Mouse (Mus musculus): ENCODE data around the gene Galnt14. TPM values are rescaled to one million over a fixed set of nuclear protein-coding genes. Genes with fewer than 3 reads are reported as not detected.

The Galnt14 gene
- polyA plus RNA-seq, 1 experiment from 2014 or later = 0.94 TPM

DNA sequence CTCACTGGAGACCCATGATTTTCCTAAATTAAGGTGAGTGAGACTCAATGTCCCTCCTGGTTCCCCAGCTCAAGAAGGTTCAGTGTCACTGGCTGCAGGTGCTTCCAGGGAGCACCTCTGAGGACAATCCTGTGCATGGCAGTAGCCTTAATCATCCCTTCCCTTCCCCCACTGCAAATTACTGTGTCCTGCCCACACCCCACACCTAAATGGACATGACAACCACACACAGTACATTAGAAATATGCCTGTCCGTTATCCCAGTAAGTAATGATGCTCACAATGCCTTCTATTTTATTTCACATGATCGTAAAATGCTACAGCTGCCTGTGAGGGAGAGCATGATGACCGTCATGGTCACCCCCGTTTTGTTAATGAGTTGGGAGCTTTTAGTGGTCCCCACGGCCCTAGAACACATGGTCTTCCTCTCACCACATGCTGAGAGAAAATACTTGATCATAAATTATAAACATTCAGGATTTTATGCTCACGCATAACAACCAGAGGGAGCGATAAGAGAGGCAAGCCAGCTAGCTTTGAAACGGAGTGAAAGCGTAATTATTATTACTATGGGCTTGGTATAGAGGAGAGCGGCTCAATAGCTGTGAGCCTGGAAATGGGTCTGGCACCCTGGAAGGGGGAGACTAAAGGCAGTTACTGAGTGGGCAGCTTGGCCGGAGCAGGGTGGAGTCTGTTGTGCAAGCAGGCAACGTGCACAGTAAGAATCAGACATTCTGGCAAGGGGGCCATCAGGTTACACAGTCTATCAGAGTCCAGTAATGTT, 161.3 kb downstream of the Galnt14 start:
- Histone ChIP-seq H3K4me1 (peaks cover 14% of the 10 kb centered on the region), H3K9me3 (replicated peaks) (no peaks in the 10 kb centered on the region), H3K36me3 (no peaks in the 10 kb centered on the region), H3K27ac (no peak overlapping the region), H3K27me3 (ENCODE audit: low read depth, poor library complexity, severe bottlenecking) (no peaks in the 10 kb centered on the region), H3K4me3 (no peak overlapping the region)
- DNase-seq (ENCODE audit: low spot score) = no peak
- WGBS = 68% methylated on average over 12 of the region's 12 CpGs

DNA sequence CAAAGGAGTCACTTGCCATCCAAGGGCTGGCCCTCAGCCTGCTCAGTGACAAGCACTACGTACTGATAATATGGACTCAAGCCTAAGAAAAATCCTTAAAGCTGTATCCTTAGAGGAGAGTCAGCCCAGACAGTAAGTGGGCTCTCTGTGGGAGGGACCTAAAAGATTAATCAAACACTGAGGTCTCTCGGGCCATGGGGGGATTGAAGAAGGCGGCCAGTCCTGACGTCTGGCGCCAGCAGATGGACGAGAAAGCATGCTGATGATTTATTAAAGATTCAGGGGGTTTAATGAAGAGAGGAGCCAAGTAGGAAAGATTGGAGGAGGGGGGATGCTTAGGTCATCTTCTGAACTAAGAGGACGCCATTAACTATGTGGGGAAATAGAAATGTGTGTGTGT, 162.1 kb downstream of the Galnt14 start:
- Histone ChIP-seq H3K27ac (no peak overlapping the region), H3K27me3 (ENCODE audit: low read depth, poor library complexity, severe bottlenecking) (no peaks in the 10 kb centered on the region), H3K4me3 (no peak overlapping the region), H3K9me3 (replicated peaks) (no peaks in the 10 kb centered on the region), H3K4me1 (peaks cover 14% of the 10 kb centered on the region), H3K36me3 (no peaks in the 10 kb centered on the region)
- 60% methylated on average over 7 of the region's 7 CpGs for WGBS
- DNase-seq (ENCODE audit: low spot score) = no peak

- no peak for DNase-seq (ENCODE audit: low spot score)
- 59% methylated on average over 2 of the region's 2 CpGs for WGBS
- Histone ChIP-seq H3K27ac (no peak overlapping the region), H3K9me3 (replicated peaks) (no peaks in the 10 kb centered on the region), H3K4me3 (no peak overlapping the region), H3K4me1 (peaks cover 14% of the 10 kb centered on the region), H3K36me3 (no peaks in the 10 kb centered on the region), H3K27me3 (ENCODE audit: low read depth, poor library complexity, severe bottlenecking) (no peaks in the 10 kb centered on the region)
Measured at GRCm38 (mm10) chr17:73547483-73547882, 162.8 kb downstream of the Galnt14 start.

DNA sequence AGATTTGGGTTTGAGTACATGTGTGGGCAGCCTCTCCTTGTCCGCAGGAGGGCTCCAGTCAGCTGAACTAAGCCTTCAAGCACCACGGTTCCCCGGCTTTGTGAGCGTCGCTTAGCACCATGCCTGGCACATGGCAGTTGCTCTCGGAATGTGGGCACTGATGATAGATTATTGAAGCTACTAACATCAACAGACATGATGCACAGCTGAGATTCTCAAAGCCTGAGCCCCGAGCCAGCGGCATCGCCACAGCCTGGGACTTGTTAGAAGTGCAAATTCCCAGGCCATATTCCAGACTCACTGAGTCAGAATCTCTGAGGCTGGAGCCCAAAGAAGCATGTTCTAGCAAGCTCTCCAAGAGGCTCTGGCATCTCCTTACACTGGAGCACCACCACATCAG, 168.3 kb downstream of the Galnt14 start:
- Histone ChIP-seq H3K27ac (no peak overlapping the region), H3K4me3 (no peak overlapping the region), H3K36me3 (no peaks in the 10 kb centered on the region), H3K9me3 (replicated peaks) (no peaks in the 10 kb centered on the region), H3K4me1 (peaks cover 19% of the 10 kb centered on the region), H3K27me3 (ENCODE audit: low read depth, poor library complexity, severe bottlenecking) (0 out of 2 replicates have a peak, but pooled peaks cover 3% of the 10 kb centered on the region)
- WGBS = 86% methylated on average over 9 of the region's 9 CpGs
- no peak for DNase-seq (ENCODE audit: low spot score)

DNA sequence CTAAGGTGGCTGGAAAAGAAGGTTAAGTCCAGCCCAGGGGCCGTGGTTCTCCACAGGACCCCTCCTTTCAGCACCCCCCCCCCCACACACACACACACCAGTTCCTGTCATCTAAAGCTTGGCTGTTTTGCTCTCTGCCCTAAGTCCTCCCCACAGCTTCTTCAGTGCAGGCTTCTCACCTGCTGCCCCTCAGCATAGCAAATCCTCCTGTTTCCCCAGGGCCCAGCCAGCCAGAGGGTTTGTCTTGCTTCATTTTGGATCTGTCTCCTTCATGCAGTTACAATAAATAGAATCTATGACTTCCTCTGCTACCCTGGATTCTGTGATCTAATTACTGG, 169.1 kb downstream of the Galnt14 start:
- no peak overlapping the region for H3K4me3 ChIP-seq
- peaks cover 19% of the 10 kb centered on the region for H3K4me1 ChIP-seq
- no peaks in the 10 kb centered on the region for H3K9me3 ChIP-seq (replicated peaks)
- DNase-seq (ENCODE audit: low spot score) = no peak
- 0 out of 2 replicates have a peak, but pooled peaks cover 3% of the 10 kb centered on the region for H3K27me3 ChIP-seq (ENCODE audit: low read depth, poor library complexity, severe bottlenecking)
- no peaks in the 10 kb centered on the region for H3K36me3 ChIP-seq
- WGBS = 0% methylated on average over 1 of the region's 1 CpGs
- H3K27ac ChIP-seq = no peak overlapping the region

DNA sequence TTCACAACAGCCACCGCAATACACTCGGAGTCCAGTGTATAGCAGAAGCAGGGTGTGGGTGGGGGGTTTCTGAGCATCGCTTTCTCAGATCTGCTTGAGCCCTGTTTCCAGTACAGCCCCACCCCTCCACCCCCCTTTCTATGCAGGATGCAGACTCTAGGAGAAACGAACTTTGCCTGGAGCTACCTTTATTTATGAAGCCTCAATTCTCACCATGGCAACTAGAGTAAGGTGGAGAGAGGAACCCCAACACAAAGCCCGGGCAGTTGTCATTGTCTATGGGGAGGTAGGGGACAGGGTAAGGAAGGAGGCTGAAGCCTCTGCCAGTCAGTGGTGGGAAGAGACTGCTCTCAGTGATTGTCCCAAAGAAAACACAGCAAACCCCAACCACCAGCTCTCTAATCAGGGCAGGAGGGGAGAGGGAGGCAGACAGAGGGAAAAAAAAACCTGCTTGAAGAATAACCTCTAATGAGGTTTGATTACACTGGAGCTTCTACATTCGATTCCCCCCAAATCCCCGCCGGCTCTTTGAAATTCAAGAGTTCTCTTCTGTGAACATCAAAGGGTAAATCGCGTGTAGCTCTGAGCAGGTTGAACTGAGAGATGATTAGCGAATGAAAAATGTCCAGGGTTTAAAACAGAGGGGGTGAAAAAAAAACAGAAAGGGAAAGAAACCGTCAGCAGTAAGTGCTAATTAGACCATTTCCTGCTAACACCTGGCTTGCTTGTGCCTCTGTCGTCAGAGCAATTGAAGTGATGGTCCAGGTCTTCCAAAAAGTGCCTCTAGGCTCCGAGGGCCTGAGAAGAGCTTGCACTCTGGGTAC, 169.6 kb downstream of the Galnt14 start:
- no peak overlapping the region for H3K27ac ChIP-seq
- WGBS = 25% methylated on average over 14 of the region's 14 CpGs
- 0 out of 2 replicates have a peak, but pooled peaks cover 3% of the 10 kb centered on the region for H3K27me3 ChIP-seq (ENCODE audit: low read depth, poor library complexity, severe bottlenecking)
- H3K4me1 ChIP-seq = peaks cover 19% of the 10 kb centered on the region
- H3K4me3 ChIP-seq = no peak overlapping the region
- no peak for DNase-seq (ENCODE audit: low spot score)
- H3K9me3 ChIP-seq (replicated peaks) = no peaks in the 10 kb centered on the region
- H3K36me3 ChIP-seq = no peaks in the 10 kb centered on the region

- H3K4me1 ChIP-seq = peaks cover 4% of the 10 kb centered on the region; the same call in 1 of the 2 replicates
- no peak overlapping the region for H3K27ac ChIP-seq
- no peaks in the 10 kb centered on the region for H3K9me3 ChIP-seq (replicated peaks)
- no peak overlapping the region for H3K4me3 ChIP-seq
- DNase-seq (ENCODE audit: low spot score) = no peak
- H3K27me3 ChIP-seq (ENCODE audit: low read depth, poor library complexity, severe bottlenecking) = no peaks in the 10 kb centered on the region
- WGBS = 86% methylated on average over 2 of the region's 2 CpGs
- H3K36me3 ChIP-seq = no peaks in the 10 kb centered on the region
Measured at GRCm38 (mm10) chr17:73531896-73532295, 178.4 kb downstream of the Galnt14 start.

GRCm38 (mm10) chr17:73522169-73522568, 188.1 kb downstream of the Galnt14 start:
- no peaks in the 10 kb centered on the region for H3K36me3 ChIP-seq
- no peaks in the 10 kb centered on the region for H3K4me1 ChIP-seq
- no peaks in the 10 kb centered on the region for H3K9me3 ChIP-seq (replicated peaks)
- H3K27ac ChIP-seq = no peak overlapping the region
- H3K4me3 ChIP-seq = no peak overlapping the region
- no peaks in the 10 kb centered on the region for H3K27me3 ChIP-seq (ENCODE audit: low read depth, poor library complexity, severe bottlenecking)
- no peak for DNase-seq (ENCODE audit: low spot score)
- WGBS = 93% methylated on average over 7 of the region's 7 CpGs

DNA sequence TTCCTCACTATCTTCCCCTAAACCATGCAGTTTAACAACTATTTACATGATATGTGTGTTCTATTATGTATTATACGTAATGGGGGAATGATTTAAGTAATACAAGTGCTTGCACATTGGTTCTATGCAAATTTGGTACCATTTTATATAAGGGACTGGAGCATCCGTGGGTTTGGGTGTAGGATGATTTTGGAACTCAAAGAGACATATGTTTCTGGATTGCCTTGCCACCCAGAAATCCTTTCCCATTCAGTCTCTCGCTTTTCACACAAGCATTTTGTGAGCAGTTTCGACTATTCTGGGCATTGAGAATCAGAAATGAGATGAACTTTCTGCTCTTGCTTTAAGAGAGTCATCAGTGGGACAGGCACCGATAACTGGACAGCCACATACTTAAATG, 190.9 kb downstream of the Galnt14 start:
- Histone ChIP-seq H3K4me1 (no peaks in the 10 kb centered on the region), H3K27ac (no peak overlapping the region), H3K9me3 (replicated peaks) (no peaks in the 10 kb centered on the region), H3K4me3 (no peak overlapping the region), H3K27me3 (ENCODE audit: low read depth, poor library complexity, severe bottlenecking) (no peaks in the 10 kb centered on the region), H3K36me3 (no peaks in the 10 kb centered on the region)
- 90% methylated on average over 5 of the region's 5 CpGs for WGBS
- DNase-seq (ENCODE audit: low spot score) = no peak

DNA sequence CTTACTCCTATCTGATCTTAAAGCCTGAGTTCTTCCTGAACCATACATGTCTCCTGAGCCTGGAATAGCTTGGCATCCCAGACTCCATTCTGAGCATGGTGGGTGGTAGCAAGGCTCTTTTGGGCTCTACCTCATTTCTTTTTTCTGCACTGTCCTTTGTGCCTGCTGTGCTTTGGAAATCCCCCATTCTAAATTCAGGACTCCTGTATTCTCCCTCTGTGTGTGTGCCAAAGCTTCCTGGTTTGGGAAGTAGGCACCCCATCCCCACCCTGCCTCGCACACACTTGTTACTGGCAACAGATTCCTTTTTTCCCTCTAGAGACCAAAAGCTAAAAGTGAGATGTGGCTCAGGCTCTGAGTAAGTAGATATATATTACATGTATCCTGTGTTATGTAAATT, 191.9 kb downstream of the Galnt14 start:
- Histone ChIP-seq H3K4me1 (no peaks in the 10 kb centered on the region), H3K9me3 (replicated peaks) (no peaks in the 10 kb centered on the region), H3K4me3 (no peak overlapping the region), H3K36me3 (no peaks in the 10 kb centered on the region), H3K27ac (no peak overlapping the region), H3K27me3 (ENCODE audit: low read depth, poor library complexity, severe bottlenecking) (no peaks in the 10 kb centered on the region)
- DNase-seq (ENCODE audit: low spot score) = no peak
- WGBS = 86% methylated on average over 1 of the region's 1 CpGs

GRCm38 (mm10) chr17:73515506-73515905, 194.7 kb downstream of the Galnt14 start:
- WGBS = 90% methylated on average over 3 of the region's 3 CpGs
- Histone ChIP-seq H3K9me3 (replicated peaks) (no peaks in the 10 kb centered on the region), H3K4me1 (no peaks in the 10 kb centered on the region), H3K4me3 (no peak overlapping the region), H3K27ac (no peak overlapping the region), H3K27me3 (ENCODE audit: low read depth, poor library complexity, severe bottlenecking) (no peaks in the 10 kb centered on the region), H3K36me3 (no peaks in the 10 kb centered on the region)
- no peak for DNase-seq (ENCODE audit: low spot score)

- no peak for DNase-seq (ENCODE audit: low spot score)
- Histone ChIP-seq H3K4me3 (no peak overlapping the region), H3K27me3 (ENCODE audit: low read depth, poor library complexity, severe bottlenecking) (no peaks in the 10 kb centered on the region), H3K27ac (no peak overlapping the region), H3K4me1 (no peaks in the 10 kb centered on the region), H3K36me3 (no peaks in the 10 kb centered on the region), H3K9me3 (replicated peaks) (no peaks in the 10 kb centered on the region)
- 90% methylated on average over 1 of the region's 1 CpGs for WGBS
Measured at GRCm38 (mm10) chr17:73514862-73515261, 195.4 kb downstream of the Galnt14 start.

DNA sequence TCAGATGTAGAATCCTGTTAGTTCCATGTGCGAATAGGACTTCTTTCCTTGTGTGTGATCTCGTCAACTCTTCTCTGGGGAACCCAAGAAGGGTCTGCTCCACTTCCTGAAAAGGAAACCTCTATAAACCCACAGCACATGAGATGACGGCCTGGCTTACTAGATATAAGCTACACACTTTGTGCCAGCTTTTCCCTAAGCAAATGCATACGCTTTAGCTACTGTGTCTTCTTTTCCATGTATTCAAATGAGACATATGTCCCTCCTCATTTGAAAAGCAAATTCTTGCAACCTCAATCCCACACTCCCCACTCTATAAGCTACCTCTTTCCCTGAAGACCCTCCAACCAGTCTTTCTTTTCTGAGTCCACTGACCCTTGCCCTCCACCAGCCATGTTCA, 196.0 kb downstream of the Galnt14 start:
- Histone ChIP-seq H3K4me1 (no peaks in the 10 kb centered on the region), H3K36me3 (no peaks in the 10 kb centered on the region), H3K27me3 (ENCODE audit: low read depth, poor library complexity, severe bottlenecking) (no peaks in the 10 kb centered on the region), H3K9me3 (replicated peaks) (no peaks in the 10 kb centered on the region), H3K4me3 (no peak overlapping the region), H3K27ac (no peak overlapping the region)
- DNase-seq (ENCODE audit: low spot score) = no peak
- WGBS = 92% methylated on average over 4 of the region's 4 CpGs
